Mouse (Mus musculus): ENCODE measurements around the gene Kdm8. TPM values are rescaled to one million over a fixed set of nuclear protein-coding genes. Genes with fewer than 3 reads are reported as not detected.
A peak's percentile ranks its signal among the peaks of the same experiment; 100 is the strongest.

Gene Kdm8
- total RNA-seq, 2 experiments from 2014 or later = 3.5 to 3.9 TPM

DNA sequence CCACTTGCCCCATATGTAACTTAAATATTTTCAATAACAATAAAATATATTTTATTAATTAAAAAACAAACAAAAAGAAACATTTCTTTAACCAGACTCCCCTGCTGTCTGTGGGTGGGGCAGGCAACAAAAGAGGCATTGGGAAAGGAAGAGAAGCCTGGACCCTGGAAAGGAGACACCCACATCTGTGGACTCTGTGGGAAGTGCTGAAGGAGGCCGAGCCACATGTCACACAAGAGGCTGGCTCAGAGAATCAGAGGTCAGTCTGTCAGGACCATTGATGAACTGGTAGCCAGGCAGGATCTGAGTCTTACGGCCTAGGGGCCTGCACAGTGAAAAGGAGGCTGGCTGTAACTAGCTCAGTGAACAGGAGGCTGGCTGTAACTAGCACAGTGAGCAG is 17.7 kb downstream of the Kdm8 start:
- no peak for DNase-seq

DNA sequence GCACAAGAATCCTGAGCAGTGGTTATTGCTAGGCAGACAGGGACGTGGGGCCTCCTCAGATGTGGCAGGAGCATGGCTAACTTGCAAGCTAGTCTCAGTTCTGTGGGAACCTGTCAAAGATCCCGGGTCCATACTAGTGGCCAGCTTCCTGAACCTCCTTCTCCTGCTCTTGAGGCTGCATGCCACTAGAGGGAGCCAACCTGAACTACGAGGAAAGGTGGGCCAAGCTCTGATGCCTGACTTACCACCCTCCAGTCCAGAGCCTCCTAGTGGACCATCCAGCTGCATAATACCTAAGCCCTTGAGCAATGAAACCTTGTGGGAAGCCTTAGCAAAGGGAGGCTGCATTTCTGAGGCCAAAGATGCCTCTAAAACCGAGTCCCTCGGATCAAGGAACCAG is 25.5 kb downstream of the Kdm8 start:
- peak; percentile 44 to 57 for DNase-seq

DNA sequence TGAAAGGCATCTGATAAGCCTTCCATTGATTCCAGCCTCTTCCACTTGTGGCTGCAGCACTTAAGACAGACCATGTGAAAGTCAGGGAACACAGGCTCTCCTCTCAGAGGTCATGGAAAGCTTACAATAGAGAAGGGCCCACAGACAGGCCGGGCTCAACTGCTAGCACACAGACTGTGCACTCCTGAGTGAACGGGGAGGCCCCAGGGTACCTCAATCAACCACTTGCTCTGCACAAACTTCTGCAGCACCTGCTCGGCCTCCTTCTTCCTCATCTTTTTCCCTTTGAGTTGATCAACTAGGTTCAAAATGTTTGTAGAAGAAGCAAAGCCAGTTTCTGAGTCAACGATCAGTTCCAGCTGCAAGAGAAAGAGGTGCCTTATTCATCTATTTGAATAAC is 26.4 kb downstream of the Kdm8 start:
- no peak for DNase-seq

DNA sequence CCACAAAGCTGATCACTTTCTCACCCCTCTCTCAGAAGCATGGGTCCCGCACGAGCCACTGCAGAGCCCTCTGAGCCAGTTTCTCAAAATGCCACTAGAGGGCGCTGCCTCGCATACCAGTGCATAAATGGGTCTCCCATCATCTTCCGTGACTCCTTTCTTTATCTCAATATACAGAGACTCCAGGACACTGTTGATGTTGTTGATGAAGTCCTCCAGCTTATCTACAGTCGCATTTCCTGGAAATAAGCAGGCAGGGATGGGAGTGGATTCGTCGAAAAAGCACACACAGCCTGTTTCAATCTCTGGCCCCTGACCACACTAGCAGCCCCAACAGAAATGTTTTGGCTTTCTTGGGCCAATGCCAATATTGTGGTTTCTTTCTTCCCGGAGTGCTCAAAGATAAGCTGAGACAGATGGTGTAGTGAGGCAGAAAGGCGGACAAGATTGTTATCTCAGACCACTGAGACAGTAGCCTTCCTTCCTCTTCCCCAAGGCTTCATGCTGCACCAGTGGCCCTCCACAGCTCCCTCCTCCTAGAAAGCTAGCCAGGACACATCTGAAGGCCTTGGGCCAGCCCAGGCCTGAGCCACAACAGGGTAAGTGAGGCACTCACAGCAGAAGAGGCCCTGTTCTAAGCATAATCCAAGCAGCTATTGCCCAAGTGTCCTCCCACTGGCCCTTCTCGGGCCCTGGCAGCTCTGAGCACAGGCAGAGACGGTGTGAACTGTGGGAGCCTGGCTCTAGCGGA is 27.7 kb downstream of the Kdm8 start:
- peak; percentile 71 to 74 for DNase-seq

DNA sequence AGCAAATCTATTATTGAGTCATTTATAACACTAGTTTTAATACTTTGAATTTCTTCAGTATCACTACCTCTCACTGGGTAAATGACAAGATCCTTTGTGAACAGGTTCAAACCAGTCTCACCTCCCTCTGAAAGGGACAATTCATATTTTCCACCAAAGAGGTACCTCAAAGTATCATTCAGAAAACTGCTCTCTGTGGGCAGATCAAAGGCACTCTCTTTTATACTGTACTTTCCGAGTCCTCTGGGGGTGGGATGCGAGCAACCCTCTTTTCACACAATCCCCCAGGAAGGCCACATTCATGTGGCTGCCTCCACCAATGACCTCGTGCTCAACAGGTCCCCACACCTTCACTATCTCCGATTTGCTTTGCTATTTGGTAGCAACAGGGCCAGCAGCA is 30.1 kb downstream of the Kdm8 start:
- DNase-seq = no peak

DNA sequence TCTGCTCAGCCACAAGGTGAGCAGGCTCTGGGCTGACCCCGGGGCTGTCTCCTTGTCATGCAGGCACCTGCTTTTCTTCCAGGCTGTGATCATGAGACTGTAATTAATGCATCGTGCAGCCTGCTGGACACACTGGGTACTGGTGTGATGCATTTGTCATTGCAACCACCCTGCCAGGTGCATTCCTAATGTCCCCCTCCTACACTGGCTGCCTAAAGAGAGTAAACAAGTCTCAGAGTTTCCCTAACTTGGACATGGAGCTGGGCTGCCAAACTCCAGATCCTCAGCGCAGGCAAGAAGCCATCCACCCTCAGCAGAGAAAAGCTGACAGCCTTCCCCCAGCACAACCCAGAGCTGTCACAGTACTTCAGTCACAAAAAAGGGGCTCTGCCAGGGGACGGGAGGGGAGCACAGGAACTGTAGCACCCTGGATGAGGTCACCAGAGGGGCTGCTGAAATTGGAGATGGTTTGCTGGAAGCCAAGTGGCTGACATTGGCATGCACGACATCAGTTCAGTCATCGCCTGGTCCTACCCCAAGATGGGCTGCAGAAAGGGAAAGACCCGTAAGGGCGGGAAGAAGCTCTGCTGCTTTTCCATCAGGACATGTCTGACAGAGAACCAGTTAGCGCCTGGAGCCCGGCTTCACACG is 31.2 kb downstream of the Kdm8 start:
- no peak for DNase-seq

DNA sequence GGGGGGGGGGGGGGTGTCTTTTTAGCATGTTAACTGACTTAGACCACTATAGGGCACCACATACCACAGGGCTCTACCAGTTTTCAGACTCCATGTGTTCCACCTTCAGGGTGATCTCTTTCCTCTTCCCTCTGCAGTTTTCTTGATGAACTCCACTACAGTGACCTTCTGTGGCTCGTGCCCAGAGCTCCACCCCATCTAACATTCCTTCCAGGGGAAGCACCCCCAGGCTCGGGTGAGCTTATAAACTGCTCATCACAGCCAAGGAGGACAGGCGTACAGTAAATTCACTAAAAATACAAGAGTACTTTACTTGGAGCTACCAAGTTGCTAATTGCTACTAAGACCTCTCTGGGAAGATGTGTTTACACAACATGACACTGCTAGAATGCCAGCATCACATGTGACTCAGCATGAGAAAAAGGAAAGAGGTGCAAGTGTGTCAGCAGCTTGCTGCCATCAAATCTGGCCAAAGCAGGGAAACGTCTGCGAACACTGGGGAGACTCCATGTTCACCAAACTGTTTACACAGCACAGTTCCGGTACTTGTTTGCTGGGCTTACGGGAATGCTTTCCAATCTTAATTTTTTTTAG is 34.0 kb downstream of the Kdm8 start:
- DNase-seq = no peak

DNA sequence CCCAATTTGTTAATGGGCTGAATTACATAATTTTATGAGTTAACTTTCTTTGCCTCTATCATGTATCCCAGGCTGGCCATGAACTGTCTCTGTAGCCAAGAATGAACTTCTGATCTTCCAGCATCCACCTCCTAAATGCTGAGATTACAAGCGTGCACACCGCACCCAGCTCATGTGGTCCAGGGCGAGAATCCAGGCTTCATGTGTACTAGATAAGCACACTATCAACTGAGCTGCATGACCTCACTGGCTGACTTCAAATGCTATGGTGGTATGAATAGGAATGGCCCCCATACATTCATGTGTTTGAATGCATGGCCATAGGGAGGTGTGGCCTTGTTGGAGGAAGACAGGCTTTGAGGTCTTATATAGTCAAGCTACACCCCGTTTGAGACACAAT is 36.0 kb downstream of the Kdm8 start:
- DNase-seq = no peak

DNA sequence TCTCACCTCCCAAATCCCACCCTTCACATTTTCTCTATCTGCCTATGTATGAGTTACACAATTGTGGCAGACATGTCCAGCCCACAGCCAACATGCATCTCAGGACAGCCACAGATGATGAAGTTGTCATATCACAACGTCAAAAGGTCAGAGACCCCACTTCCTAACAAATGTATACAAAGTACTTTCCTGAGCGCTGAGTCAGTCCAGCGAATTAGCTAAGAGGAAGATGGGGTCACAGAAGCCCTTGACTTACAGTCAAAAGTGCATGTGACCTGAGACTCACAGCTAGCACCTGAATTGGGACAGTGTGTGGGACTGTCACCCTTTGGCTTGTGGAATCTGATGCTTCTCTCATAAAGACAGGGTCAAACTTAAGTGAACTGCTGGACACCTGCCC is 37.9 kb downstream of the Kdm8 start:
- DNase-seq = no peak

DNA sequence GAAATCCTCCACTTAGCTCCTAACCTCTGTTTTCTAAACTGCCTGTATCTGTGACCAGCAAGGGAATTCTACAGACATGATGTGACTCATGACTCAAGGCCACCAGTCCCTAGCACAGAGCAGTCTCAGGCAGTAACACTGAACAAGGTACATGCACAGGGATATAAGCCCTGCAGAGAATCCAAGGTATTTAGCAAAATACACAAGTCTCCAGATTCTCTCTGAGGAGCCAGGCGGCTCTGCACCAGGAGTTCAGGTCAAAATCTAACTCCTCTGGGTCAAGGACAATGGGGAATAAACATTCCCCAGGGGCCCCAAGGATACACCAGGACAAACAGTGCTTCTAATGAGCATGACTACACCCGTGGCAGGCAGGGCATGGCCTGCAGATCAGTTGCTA is 38.4 kb downstream of the Kdm8 start:
- no peak for DNase-seq

DNA sequence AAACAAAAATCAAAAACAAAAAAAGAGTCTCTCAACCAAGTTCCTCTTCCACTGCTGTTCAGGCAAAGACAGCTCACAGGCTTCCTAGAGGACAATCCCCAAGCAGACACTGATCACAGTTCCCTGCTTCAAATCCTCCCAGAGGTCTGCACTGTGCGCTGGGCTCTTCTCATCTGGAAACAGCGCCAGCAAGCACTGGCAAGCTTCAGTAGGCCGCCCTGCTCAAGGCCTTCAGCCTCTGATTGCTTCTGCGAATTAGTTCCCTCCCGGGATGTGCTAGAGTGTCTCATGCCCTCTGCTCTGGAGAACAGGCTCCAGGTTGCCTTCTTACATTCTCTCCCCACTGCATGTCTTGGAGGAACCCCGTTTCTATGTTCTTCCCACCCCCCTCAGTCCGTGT is 40.3 kb downstream of the Kdm8 start:
- no peak for DNase-seq

DNA sequence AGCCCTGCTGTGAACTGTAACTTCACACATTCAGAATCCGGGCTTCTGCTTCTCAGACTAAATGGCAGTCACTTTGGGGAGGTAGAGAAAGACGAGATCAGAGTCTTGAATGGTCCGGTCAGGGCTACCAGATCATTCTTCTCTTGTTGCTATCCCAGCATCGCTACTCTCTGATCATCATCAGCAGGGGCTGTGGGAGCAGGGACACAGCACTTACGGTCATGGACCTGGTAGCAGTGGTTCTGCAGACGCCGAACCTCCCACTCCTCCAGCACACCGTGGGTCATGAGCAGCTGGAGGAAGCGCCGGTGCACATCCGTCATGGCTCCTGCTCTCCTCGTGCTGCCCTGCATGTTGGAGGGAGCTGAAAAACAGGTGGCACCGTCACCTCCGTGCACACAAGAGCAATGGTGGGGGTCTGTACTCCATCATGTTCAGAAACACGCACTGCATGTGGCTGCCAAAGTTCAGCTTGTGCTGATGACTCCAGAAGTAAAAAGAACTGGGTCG is 41.7 kb downstream of the Kdm8 start:
- DNase-seq = no peak

DNA sequence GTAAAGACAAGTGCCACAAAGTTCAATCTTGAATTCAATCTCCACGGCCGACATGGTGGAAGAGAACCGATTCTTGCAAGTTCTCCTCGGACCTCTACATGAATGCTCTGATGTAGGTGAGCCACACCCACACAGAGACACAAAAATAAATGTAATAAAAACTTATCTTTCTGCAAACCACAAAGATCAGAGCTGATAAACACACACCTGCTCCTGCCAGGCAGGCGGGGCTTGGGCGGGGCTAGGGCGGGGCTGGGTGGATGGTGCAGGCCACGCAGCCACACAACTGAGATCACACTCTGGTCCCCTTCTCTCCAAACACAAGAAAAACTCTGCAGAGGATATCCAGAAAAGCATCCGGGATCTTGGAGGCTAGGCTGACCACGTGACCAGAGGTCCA is 42.6 kb downstream of the Kdm8 start:
- DNase-seq = no peak

DNA sequence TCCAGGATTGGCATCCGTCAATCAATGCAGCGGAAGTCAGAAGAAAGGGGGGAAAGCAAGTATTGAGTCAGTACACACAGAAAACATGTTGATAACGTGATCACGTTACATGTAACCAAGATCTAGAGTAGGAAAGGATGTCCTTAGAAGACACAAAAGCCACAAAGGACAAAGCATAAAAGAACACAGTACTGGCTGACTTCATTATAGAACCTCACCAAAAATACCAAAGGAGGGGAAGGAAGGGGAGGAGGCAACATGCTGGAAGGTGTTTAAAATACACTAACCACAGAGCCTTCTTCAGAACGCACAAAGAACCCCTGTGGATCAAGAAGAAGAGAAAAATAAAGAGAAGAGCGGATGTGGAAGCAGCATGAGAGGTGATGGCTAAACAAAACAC is 44.2 kb downstream of the Kdm8 start:
- no peak for DNase-seq

DNA sequence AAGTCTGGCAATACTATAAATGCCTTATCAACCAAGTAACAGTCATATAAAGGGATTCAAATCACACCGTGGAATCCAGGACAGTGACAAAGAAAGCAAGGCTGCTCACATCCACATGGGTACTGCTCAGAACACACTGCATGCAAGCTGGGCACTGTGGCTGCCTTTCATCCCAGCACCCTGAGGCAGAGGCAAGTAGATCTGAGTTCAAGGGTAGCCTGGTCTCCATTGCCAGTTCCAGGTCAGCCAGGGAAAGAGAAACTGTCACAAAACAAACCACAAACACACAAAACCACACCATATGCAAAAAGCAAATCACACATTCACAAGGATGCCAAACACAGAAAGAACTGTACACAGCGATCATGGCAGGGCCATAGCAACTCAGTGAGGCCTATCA is 45.2 kb downstream of the Kdm8 start:
- no peak for DNase-seq

DNA sequence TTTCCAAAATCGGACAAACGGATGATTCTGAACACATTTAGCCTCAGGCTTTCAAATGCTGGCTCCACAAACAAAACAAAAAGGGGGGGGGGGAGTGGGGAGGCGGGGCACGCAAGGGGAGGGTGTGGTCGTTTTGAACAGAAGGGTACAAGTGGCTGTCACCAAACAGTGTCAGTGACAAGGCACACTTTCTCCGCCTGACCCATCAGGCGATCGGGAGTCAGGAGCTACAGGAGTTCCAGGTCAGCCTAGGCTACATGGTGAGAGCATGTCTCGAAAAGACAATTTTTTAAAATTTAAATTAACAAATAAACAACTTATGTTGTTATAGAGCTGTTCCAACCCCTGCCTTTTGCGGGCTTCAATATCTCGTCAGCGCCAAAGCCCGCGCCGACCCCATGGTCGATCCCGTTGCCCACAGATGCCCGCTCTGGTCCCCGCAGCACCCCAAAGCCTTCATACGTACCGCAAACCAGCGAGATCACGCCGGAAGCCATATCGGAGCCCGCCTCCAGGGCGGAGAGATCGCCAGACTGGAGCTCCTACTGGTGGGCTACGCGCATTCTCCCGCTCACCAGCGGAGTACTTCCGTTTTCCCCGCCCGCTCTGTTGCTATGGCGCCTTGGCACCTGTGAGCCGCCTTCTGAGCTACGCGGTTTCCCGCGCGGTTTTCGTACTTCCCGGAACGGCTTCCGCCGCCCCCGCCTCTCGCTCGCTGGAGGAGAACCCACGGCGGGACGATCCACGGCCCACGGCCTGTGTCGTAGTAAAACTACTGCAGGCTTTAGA is 46.7 kb downstream of the Kdm8 start, which contains the start of gene Nsmce1:
Gene Nsmce1, minus strand, starts transcription at position 650 of the 789 bp plus-strand sequence.
- DNase-seq = peak; percentile 93 to 96

DNA sequence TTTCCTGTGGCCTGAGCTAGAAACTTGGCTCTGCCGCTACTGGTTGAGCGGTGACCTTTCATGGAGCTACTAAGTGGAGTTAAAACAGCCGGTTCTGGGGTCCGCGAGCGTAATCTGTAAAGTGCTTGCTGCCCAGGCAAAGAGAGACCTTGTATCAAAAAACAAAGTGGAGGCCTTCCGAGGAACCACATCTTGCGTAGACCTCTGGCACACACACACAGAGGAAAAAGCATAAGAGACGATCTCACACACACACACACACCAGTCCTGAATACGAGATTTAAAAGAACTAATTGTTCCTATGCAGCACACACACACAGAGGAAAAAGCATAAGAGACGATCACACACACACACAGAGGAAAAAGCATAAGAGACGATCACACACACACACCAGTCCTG is 47.3 kb downstream of the Kdm8 start:
- no peak for DNase-seq

DNA sequence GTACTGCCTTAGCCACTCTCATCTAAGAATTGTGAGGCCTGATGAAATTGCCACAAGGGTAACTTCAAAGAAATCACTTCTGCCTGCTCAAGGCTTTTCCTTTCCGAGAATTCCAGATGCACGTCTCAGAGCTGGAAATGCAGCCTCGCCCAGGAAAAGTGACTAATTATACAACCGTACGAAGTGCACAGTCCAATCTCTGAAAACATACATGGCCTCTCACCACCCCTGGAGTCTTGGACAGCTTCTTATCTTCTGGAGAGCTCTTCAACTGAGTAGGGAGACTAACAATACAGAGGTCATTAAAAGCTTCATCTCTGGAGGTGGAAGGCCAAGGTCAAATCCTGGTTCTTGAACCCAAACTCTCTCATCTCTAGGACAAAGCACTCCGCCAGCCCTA is 48.1 kb downstream of the Kdm8 start:
- DNase-seq = no peak

DNA sequence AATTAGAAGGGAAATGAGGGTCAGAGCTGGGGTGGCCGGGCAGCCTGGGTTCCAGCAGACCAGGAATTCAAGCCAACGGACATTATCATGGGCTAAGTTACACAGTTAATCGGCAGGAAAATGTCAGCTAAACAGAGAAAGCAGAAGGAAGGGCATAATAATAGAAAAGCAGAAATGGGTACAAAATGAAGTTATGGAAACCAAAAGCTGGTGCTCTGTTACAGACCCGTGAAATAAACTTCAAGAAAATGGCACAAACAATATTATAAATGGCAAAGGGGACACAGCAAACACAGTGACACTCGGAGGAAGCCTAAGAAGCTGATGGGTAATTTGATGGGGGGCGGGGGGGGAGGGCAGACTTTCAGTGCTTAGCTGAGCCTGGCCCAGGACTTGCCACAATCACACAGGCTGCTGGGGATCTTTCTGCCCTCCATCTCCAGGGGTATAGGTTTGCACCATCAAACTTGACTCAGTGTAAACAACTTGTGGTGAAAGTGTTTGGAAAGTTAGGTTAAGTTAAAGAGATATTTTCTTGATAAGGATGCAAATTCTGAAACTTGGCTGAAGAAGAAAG is 51.5 kb downstream of the Kdm8 start:
- no peak for DNase-seq

DNA sequence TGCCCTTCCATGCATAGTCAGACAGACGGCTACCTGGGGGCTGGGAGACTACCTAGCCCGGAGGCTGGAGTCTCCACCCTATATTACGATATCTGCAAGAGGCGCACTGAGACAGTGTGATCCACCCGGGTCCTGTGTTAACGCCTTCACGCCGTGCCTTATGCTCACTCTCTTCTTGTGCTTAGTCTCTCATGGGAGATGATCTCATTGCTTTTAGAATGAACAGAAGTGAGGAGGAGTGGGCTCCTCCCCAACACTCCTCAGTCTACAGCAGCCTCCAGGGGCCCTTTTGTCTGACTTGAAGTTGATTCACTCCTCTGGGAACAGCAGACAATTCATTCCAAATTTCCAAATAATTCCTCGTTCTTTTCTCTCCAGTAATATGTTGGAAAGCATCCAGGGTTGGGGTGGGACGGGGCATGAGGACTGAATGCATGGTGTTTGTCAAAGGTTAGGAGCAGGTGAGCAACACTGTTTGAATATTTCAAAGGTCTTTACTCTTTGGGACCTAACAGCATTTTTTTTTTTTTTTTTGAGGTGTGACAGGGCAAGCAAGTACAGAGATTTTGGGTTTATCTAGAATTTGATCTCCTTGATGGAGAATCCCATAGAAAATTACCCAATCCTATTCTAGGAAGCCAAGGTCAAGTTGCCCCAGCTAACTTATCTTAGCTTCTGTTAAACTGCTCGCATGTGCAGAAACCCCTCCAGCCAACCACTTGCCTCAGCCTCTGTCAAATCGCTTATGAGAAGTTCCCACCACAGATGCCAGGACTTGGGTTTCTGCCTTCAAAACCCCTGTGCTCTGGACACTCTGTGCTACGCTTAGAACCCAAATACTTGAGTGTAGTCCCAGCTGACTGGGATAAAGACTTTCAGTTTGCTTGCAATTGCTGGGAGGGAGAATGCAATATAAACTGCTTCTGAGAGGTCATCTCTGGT is 55.7 kb downstream of the Kdm8 start:
- DNase-seq = peak; percentile 13 to 22

DNA sequence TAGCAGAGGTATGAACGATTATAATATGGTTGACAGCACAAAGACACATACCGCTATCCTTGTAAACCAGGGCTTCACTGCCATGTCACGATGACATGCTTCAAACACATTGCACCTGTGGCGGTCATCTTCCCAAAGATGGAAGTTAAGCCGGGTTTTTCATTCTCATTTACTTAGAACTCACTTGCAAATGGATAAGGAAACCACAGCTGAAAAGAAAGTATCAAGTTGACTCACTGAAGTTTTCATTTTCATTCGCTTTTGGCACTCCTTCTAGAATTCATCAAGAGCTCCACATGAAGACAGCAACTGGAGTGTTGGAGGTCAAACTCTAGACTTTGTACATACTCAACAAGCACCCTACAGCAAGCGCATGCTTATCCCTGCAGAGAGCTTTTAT is 56.4 kb downstream of the Kdm8 start:
- no peak for DNase-seq

All from layer of hippocampus, postnatal 36 days (tissue).